Mouse (Mus musculus) hindbrain, embryonic 13.5 days (tissue): Measurements from ENCODE around the gene Xdh. TPM values are rescaled to one million over a fixed set of nuclear protein-coding genes. Genes with fewer than 3 reads are reported as not detected.

Experiments
- ATAC-seq: fragments of 200-750 bp; cut with Nextera tagmentation; 2 replicates; pipeline ENCODE4 v1.8.0; 2017; ENCODE audit warnings: moderate TSS enrichment; ENCODE audit not compliant: low FRiP score
- H3K27ac ChIP-seq: fragments of 300-500 bp; sonication (generic); 2 replicates; pipeline ENCODE4 v1.5.1; 2015; ENCODE audit warnings: inconsistent platforms, mild to moderate bottlenecking, moderate library complexity
- H3K27me3 ChIP-seq: fragments of 300-500 bp; sonication (generic); 2 replicates; pipeline ENCODE4 v1.6.1; 2015; ENCODE audit warnings: mild to moderate bottlenecking, inconsistent platforms
- H3K36me3 ChIP-seq: fragments of 300-500 bp; sonication (generic); 2 replicates; pipeline ENCODE4 v1.6.1; 2015; ENCODE audit warnings: mild to moderate bottlenecking, inconsistent platforms
- H3K4me1 ChIP-seq: fragments of 300-500 bp; sonication (generic); replicated peaks from 2 replicates; pipeline ENCODE4 v1.6.1; 2015; ENCODE audit warnings: inconsistent platforms
- H3K4me2 ChIP-seq: fragments of 300-500 bp; sonication (generic); 2 replicates; pipeline ENCODE4 v1.6.1; 2015; ENCODE audit warnings: inconsistent platforms, mild to moderate bottlenecking, moderate library complexity
- H3K4me3 ChIP-seq: fragments of 300-500 bp; sonication (generic); 2 replicates; pipeline ENCODE4 v1.5.1; 2015; ENCODE audit warnings: mild to moderate bottlenecking, inconsistent platforms
- H3K9ac ChIP-seq: fragments of 300-500 bp; sonication (generic); 2 replicates; pipeline ENCODE4 v1.6.1; 2015; ENCODE audit warnings: mild to moderate bottlenecking, inconsistent platforms
- H3K9me3 ChIP-seq: fragments of 300-500 bp; sonication (generic); 2 replicates; pipeline ENCODE4 v1.6.1; 2016; ENCODE audit warnings: inconsistent platforms
- WGBS: fragments of 180-500 bp; shearing (Covaris S2); methylation state at CpG from one replicate; pipeline ENCODE4 v1.1.7; 2015; 5-methylcytosine and 5-hydroxymethylcytosine counted together
- polyA plus RNA-seq: library from polyadenylated mRNA; unstranded; fragments of >200 nt; fragmentation: Nextera tagmentation; extraction: Ambion mirVana; gene quantifications from 2 replicates; pipeline ENCODE4 v1.2.1, GENCODE M21; 2015

Gene Xdh
- polyA plus RNA-seq = 0.14 and 0.26 TPM in 2 replicates

- Histone ChIP-seq H3K4me3 (no peak within 1 kb of the TSS), H3K4me2 (no peak within 1 kb of the TSS), H3K27ac (no peak within 1 kb of the TSS), H3K27me3 (no peaks in the 10 kb centered on the region), H3K9ac (no peak within 1 kb of the TSS), H3K9me3 (no peaks in the 10 kb centered on the region), H3K36me3 (no peaks in the 10 kb centered on the region), H3K4me1 (0 out of 2 replicates have a peak, but pooled peaks cover 7% of the 10 kb centered on the region)
- WGBS = 92% methylated on average over 13 of the region's 13 CpGs
- no peak for ATAC-seq
These were observed at the start of gene Xdh for GRCm38 (mm10) chr17:73950062-73950735. TSS of gene Xdh (minus strand) at chr17:73950196.

- H3K4me3 ChIP-seq = no peak overlapping the region
- no peaks in the 10 kb centered on the region for H3K27me3 ChIP-seq
- H3K36me3 ChIP-seq = no peaks in the 10 kb centered on the region
- no peak for ATAC-seq
- no peak overlapping the region for H3K9ac ChIP-seq
- WGBS = 92% methylated on average over 13 of the region's 13 CpGs
- no peaks in the 10 kb centered on the region for H3K9me3 ChIP-seq
- no peaks in the 10 kb centered on the region for H3K4me1 ChIP-seq
- no peak overlapping the region for H3K27ac ChIP-seq
- no peak overlapping the region for H3K4me2 ChIP-seq
These were observed 46.1 kb upstream of the Xdh start for GRCm38 (mm10) chr17:73995907-73996645.

- no peak overlapping the region for H3K27ac ChIP-seq
- H3K4me2 ChIP-seq = no peak overlapping the region
- H3K9ac ChIP-seq = no peak overlapping the region
- no peaks in the 10 kb centered on the region for H3K36me3 ChIP-seq
- H3K9me3 ChIP-seq = no peaks in the 10 kb centered on the region
- 91% methylated on average over 4 of the region's 4 CpGs for WGBS
- no peak overlapping the region for H3K4me3 ChIP-seq
- H3K4me1 ChIP-seq = no peaks in the 10 kb centered on the region
- no peaks in the 10 kb centered on the region for H3K27me3 ChIP-seq
- ATAC-seq = no peak
These were observed 41.3 kb upstream of the Xdh start for GRCm38 (mm10) chr17:73991264-73991663.

- Histone ChIP-seq H3K36me3 (no peaks in the 10 kb centered on the region), H3K27me3 (no peaks in the 10 kb centered on the region), H3K9ac (no peak overlapping the region), H3K27ac (no peak overlapping the region), H3K4me1 (0 out of 2 replicates have a peak, but pooled peaks cover 3% of the 10 kb centered on the region), H3K4me2 (no peak overlapping the region), H3K9me3 (no peaks in the 10 kb centered on the region), H3K4me3 (no peak overlapping the region)
- WGBS = 77% methylated on average over 2 of the region's 2 CpGs
- no peak for ATAC-seq
These were observed 36.6 kb upstream of the Xdh start for GRCm38 (mm10) chr17:73986571-73986970.

- WGBS = 86% methylated on average over 4 of the region's 4 CpGs
- Histone ChIP-seq H3K27me3 (no peaks in the 10 kb centered on the region), H3K9me3 (no peaks in the 10 kb centered on the region), H3K4me1 (0 out of 2 replicates have a peak, but pooled peaks cover 3% of the 10 kb centered on the region), H3K9ac (no peak overlapping the region), H3K4me2 (no peak overlapping the region), H3K4me3 (no peak overlapping the region), H3K36me3 (no peaks in the 10 kb centered on the region), H3K27ac (no peak overlapping the region)
- no peak for ATAC-seq
These were observed 35.9 kb upstream of the Xdh start for GRCm38 (mm10) chr17:73985936-73986335.

- Histone ChIP-seq H3K4me2 (no peak overlapping the region), H3K4me1 (0 out of 2 replicates have a peak, but pooled peaks cover 3% of the 10 kb centered on the region), H3K27ac (no peak overlapping the region), H3K9ac (no peak overlapping the region), H3K36me3 (no peaks in the 10 kb centered on the region), H3K9me3 (no peaks in the 10 kb centered on the region), H3K27me3 (no peaks in the 10 kb centered on the region), H3K4me3 (no peak overlapping the region)
- no peak for ATAC-seq
- WGBS = 40% methylated on average over 4 of the region's 4 CpGs
These were observed 34.5 kb upstream of the Xdh start for GRCm38 (mm10) chr17:73984508-73984907.

GRCm38 (mm10) chr17:73982871-73983270 lies 32.9 kb upstream of the Xdh start:
- no peaks in the 10 kb centered on the region for H3K36me3 ChIP-seq
- H3K9ac ChIP-seq = no peak overlapping the region
- H3K4me2 ChIP-seq = no peak overlapping the region
- H3K4me1 ChIP-seq = 0 out of 2 replicates have a peak, but pooled peaks cover 3% of the 10 kb centered on the region
- 79% methylated on average over 1 of the region's 1 CpGs for WGBS
- H3K27ac ChIP-seq = no peak overlapping the region
- H3K27me3 ChIP-seq = no peaks in the 10 kb centered on the region
- ATAC-seq = no peak
- no peak overlapping the region for H3K4me3 ChIP-seq
- H3K9me3 ChIP-seq = no peaks in the 10 kb centered on the region

GRCm38 (mm10) chr17:73976066-73976465 lies 26.1 kb upstream of the Xdh start:
- Histone ChIP-seq H3K9me3 (no peaks in the 10 kb centered on the region), H3K36me3 (no peaks in the 10 kb centered on the region), H3K4me3 (no peak overlapping the region), H3K9ac (no peak overlapping the region), H3K4me2 (no peak overlapping the region), H3K27me3 (no peaks in the 10 kb centered on the region), H3K4me1 (no peaks in the 10 kb centered on the region), H3K27ac (no peak overlapping the region)
- no peak for ATAC-seq

- H3K4me2 ChIP-seq = no peak overlapping the region
- H3K4me1 ChIP-seq = no peaks in the 10 kb centered on the region
- H3K36me3 ChIP-seq = no peaks in the 10 kb centered on the region
- H3K27ac ChIP-seq = no peak overlapping the region
- H3K9me3 ChIP-seq = no peaks in the 10 kb centered on the region
- ATAC-seq = no peak
- no peaks in the 10 kb centered on the region for H3K27me3 ChIP-seq
- H3K9ac ChIP-seq = no peak overlapping the region
- 94% methylated on average over 11 of the region's 11 CpGs for WGBS
- H3K4me3 ChIP-seq = no peak overlapping the region
These were observed 22.7 kb upstream of the Xdh start for GRCm38 (mm10) chr17:73972648-73973047.

GRCm38 (mm10) chr17:73971291-73971690 lies 21.3 kb upstream of the Xdh start:
- no peak for ATAC-seq
- no peaks in the 10 kb centered on the region for H3K27me3 ChIP-seq
- no peak overlapping the region for H3K9ac ChIP-seq
- no peak overlapping the region for H3K4me2 ChIP-seq
- H3K27ac ChIP-seq = no peak overlapping the region
- no peaks in the 10 kb centered on the region for H3K36me3 ChIP-seq
- 84% methylated on average over 4 of the region's 4 CpGs for WGBS
- no peak overlapping the region for H3K4me3 ChIP-seq
- no peaks in the 10 kb centered on the region for H3K4me1 ChIP-seq
- no peaks in the 10 kb centered on the region for H3K9me3 ChIP-seq

GRCm38 (mm10) chr17:73970361-73971027 lies 20.5 kb upstream of the Xdh start:
- 81% methylated on average over 3 of the region's 3 CpGs for WGBS
- no peaks in the 10 kb centered on the region for H3K9me3 ChIP-seq
- no peak overlapping the region for H3K4me3 ChIP-seq
- H3K27me3 ChIP-seq = no peaks in the 10 kb centered on the region
- H3K27ac ChIP-seq = no peak overlapping the region
- H3K9ac ChIP-seq = no peak overlapping the region
- no peak for ATAC-seq
- H3K4me1 ChIP-seq = no peaks in the 10 kb centered on the region
- no peaks in the 10 kb centered on the region for H3K36me3 ChIP-seq
- H3K4me2 ChIP-seq = no peak overlapping the region

GRCm38 (mm10) chr17:73964856-73965255 lies 14.9 kb upstream of the Xdh start:
- Histone ChIP-seq H3K36me3 (no peaks in the 10 kb centered on the region), H3K27ac (no peak overlapping the region), H3K4me3 (no peak overlapping the region), H3K27me3 (no peaks in the 10 kb centered on the region), H3K9me3 (no peaks in the 10 kb centered on the region), H3K9ac (no peak overlapping the region), H3K4me1 (no peaks in the 10 kb centered on the region), H3K4me2 (no peak overlapping the region)
- WGBS = 91% methylated on average over 9 of the region's 9 CpGs
- ATAC-seq = no peak
